Comparison of ENCODE assay signal across 9 mouse cellular contexts in genomic region chr3:158559131-158559658, GRCm38 (mm10). TPM values are rescaled to one million over a fixed set of nuclear protein-coding genes. Genes with fewer than 3 reads are reported as not detected.
DNase-seq lines count a peak whose midpoint lies in the region; ATAC-seq lines count a peak whose summit lies in the region.
"Had no signal": no experiment of that assay in that cellular context is flagged by ENCODE, and none has a peak within 500 bp of the region (broad histone marks: within the 10 kb centered on the region; RNA-seq: fewer than 3 reads in every experiment).

No protein-coding gene starts in this region.

- H3K36me3 ChIP-seq in kidney, embryonic 15.5 days: no peaks in the 10 kb centered on the region
- no peaks in the 10 kb centered on the region for H3K36me3 ChIP-seq in hindbrain, embryonic 14.5 days (replicated peaks; ENCODE audit: control insufficient read depth, insufficient read depth)
- no peaks in the 10 kb centered on the region for H3K36me3 ChIP-seq in neural tube, embryonic 12.5 days

- H3K9ac ChIP-seq in kidney, embryonic 15.5 days: no peak overlapping the region
- peak overlapping the region; percentile 77 for H3K9ac ChIP-seq in hindbrain, embryonic 14.5 days
- no peak overlapping the region for H3K9ac ChIP-seq in neural tube, embryonic 12.5 days

- peak overlapping the region; percentile 99 for H3K4me2 ChIP-seq in kidney, embryonic 15.5 days
- H3K4me2 ChIP-seq in hindbrain, embryonic 14.5 days (replicated peaks): peak overlapping the region; percentile 74
- peak overlapping the region; percentile 96 for H3K4me2 ChIP-seq in neural tube, embryonic 12.5 days (replicated peaks)

- DNase-seq in kidney, postnatal 10 days: no peak
- DNase-seq in embryo, embryonic 11 days: peak; percentile 3
- DNase-seq in hindbrain, embryonic 14.5 days (ENCODE audit: low spot score): peak; percentile 32
- no peak for DNase-seq in frontal cortex, postnatal 14 days (ENCODE audit: low spot score in 2 of 2)
- DNase-seq in urinary bladder, postnatal 36 days (ENCODE audit: low spot score in 2 of 2): no peak
- no peak for DNase-seq in cerebellum, adult 18-20 months
- DNase-seq: kidney, adult 11 months had no signal

- ATAC-seq in kidney, embryonic 15.5 days (replicated peaks; ENCODE audit: low FRiP score): no peak
- ATAC-seq in hindbrain, embryonic 14.5 days (ENCODE audit: low FRiP score): no peak
- no peak for ATAC-seq in neural tube, embryonic 12.5 days (ENCODE audit: low FRiP score, low read depth)

- WGBS in kidney, embryonic 15.5 days: 15% methylated on average over 5 of the region's 5 CpGs
- WGBS in hindbrain, embryonic 14.5 days: 14% methylated on average over 5 of the region's 5 CpGs
- 17% methylated on average over 5 of the region's 5 CpGs for WGBS in neural tube, embryonic 12.5 days

- H3K9me3 ChIP-seq in kidney, embryonic 15.5 days (replicated peaks): no peaks in the 10 kb centered on the region
- no peaks in the 10 kb centered on the region for H3K9me3 ChIP-seq in hindbrain, embryonic 14.5 days (ENCODE audit: control insufficient read depth, low read length)
- H3K9me3 ChIP-seq in neural tube, embryonic 12.5 days: no peaks in the 10 kb centered on the region

- H3K4me3 ChIP-seq in kidney, embryonic 15.5 days (replicated peaks): peak overlapping the region; percentile 60
- H3K4me3 ChIP-seq in hindbrain, embryonic 14.5 days (replicated peaks; ENCODE audit: low read length): peak overlapping the region; percentile 68
- H3K4me3 ChIP-seq in neural tube, embryonic 12.5 days: peak overlapping the region; percentile 70

- no peak overlapping the region for H3K27ac ChIP-seq in kidney, embryonic 15.5 days
- H3K27ac ChIP-seq in hindbrain, embryonic 14.5 days: peak overlapping the region; percentile 92
- H3K27ac ChIP-seq in neural tube, embryonic 12.5 days: no peak overlapping the region

- H3K4me1 ChIP-seq in kidney, embryonic 15.5 days: peaks cover 28% of the 10 kb centered on the region
- 0 out of 2 replicates have a peak, but pooled peaks cover 19% of the 10 kb centered on the region for H3K4me1 ChIP-seq in hindbrain, embryonic 14.5 days (replicated peaks; ENCODE audit: control insufficient read depth, insufficient read depth, low read length)
- peaks cover 16% of the 10 kb centered on the region; the same call in 1 of the 2 replicates for H3K4me1 ChIP-seq in neural tube, embryonic 12.5 days

- peaks cover 42% of the 10 kb centered on the region for H3K27me3 ChIP-seq in kidney, embryonic 15.5 days
- no peaks in the 10 kb centered on the region for H3K27me3 ChIP-seq in hindbrain, embryonic 14.5 days (ENCODE audit: control insufficient read depth, insufficient read depth, low read length)
- 0 out of 2 replicates have a peak, but pooled peaks cover 6% of the 10 kb centered on the region for H3K27me3 ChIP-seq in neural tube, embryonic 12.5 days (replicated peaks)

RNA-seq across cellular contexts. Expression of gene Lrrc7, which starts 2.8 kb away (rescaled TPM):
- polyA plus RNA-seq in kidney, embryonic 15.5 days (2015; fragmentation: Nextera tagmentation; extraction: Ambion mirVana): 0.27 and 0.55 TPM in 2 replicates
- polyA plus RNA-seq in hindbrain, embryonic 14.5 days (2014; fragmentation: Nextera tagmentation; extraction: Ambion mirVana): 11.8 and 15.8 TPM in 2 replicates
- 5.7 and 7.1 TPM in 2 replicates for polyA plus RNA-seq in neural tube, embryonic 12.5 days (2016; fragmentation: Nextera tagmentation; extraction: Ambion mirVana)

Comparison
In these comparisons a context has a peak if more than half of its experiments do, and no peak if none do; other contexts are left out.
1. DNase-seq: peak in embryo, embryonic 11 days (single experiment) and hindbrain, embryonic 14.5 days (single experiment); none in kidney, postnatal 10 days (single experiment), frontal cortex, postnatal 14 days (0 of 2), urinary bladder, postnatal 36 days (0 of 2) and cerebellum, adult 18-20 months (0 of 2).
2. Peak in every context shown above with its lines, with median percentiles within 50 percentile points of each other: H3K4me2 ChIP-seq and H3K4me3 ChIP-seq.